ENCODE assay signal across 14 mouse cellular contexts in the genomic region with DNA sequence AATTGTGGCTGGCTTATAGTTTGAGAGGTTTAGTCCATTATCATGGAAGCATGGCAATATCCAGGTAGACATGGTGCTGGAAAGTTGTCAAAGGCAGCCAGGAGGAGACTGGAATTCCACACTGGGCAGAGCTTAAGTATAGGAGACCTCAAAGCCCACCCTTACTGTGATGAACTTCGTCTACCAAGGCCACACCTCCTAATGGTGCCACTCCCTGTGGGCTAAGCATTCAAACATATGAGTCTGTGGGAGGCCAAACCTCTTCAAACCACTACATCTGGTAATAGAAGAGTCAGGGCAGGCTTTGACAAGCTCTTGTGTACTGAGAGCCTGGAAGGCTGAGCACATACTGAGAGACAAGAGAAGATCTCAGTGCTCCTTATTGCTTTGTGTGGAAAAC.
"Had no signal": no experiment of that assay in that cellular context is flagged by ENCODE, and none has a peak within 500 bp of the region (broad histone marks: within the 10 kb centered on the region; RNA-seq: fewer than 3 reads in every experiment).

No protein-coding gene starts in this region.

- H3K27me3 ChIP-seq: kidney, embryonic 15.5 days; liver, embryonic 12.5 days; neural tube, embryonic 12.5 days had no signal

- H3K4me3 ChIP-seq: kidney, embryonic 15.5 days; left cerebral cortex, adult 2 months; liver, embryonic 12.5 days; midbrain, embryonic 10.5 days; myocyte; neural tube, embryonic 12.5 days had no signal

- ATAC-seq: liver, embryonic 12.5 days had no signal

- DNase-seq: kidney, adult 2 months; kidney, postnatal 14 days; lung, embryonic 14.5 days; lung, postnatal 10 days; lung, postnatal 4 days; right cerebral cortex, adult 18-20 months; right cerebral cortex, postnatal 25 days; thymus, postnatal 4 days had no signal

- H3K9me3 ChIP-seq: kidney, embryonic 15.5 days; liver, embryonic 12.5 days; midbrain, embryonic 10.5 days; neural tube, embryonic 12.5 days had no signal

- H3K9ac ChIP-seq: kidney, embryonic 15.5 days; liver, embryonic 12.5 days; lung, embryonic 14.5 days; neural tube, embryonic 12.5 days had no signal

- H3K36me3 ChIP-seq: kidney, embryonic 15.5 days; liver, embryonic 12.5 days; midbrain, embryonic 10.5 days; neural tube, embryonic 12.5 days had no signal

- H3K4me2 ChIP-seq: kidney, embryonic 15.5 days; liver, embryonic 12.5 days; lung, embryonic 14.5 days; neural tube, embryonic 12.5 days had no signal

- H3K27ac ChIP-seq: kidney, embryonic 15.5 days; left cerebral cortex, adult 2 months; liver, embryonic 12.5 days; midbrain, embryonic 10.5 days; neural tube, embryonic 12.5 days had no signal

- H3K4me1 ChIP-seq: kidney, embryonic 15.5 days; liver, embryonic 12.5 days; midbrain, embryonic 10.5 days; neural tube, embryonic 12.5 days had no signal
